Mouse (Mus musculus) lung, postnatal 0 days (tissue): ENCODE data around the gene Stat3. TPM values are rescaled to one million over a fixed set of nuclear protein-coding genes. Genes with fewer than 3 reads are reported as not detected.

ENCODE experiments used
- ATAC-seq: fragments of 200-750 bp; cut with Nextera tagmentation; 2 replicates; pipeline ENCODE4 v1.8.0; 2017; ENCODE audit warnings: moderate library complexity
- DNase-seq: peaks from one replicate; pipeline ENCODE4 v3.0.0-alpha.2; 2016; ENCODE audit warnings: low spot score
- H3K27ac ChIP-seq: fragments of 300-500 bp; sonication (generic); 2 replicates; pipeline ENCODE4 v1.5.1; 2014; ENCODE audit warnings: antibody characterized with exemption, mild to moderate bottlenecking, low read length, mixed read lengths
- H3K27me3 ChIP-seq: fragments of 300-500 bp; sonication (generic); replicated peaks from 2 replicates; pipeline ENCODE4 v1.6.1; 2014; ENCODE audit warnings: low read length, mixed read lengths; ENCODE audit not compliant: insufficient read depth
- H3K36me3 ChIP-seq: fragments of 300-500 bp; sonication (generic); 2 replicates; pipeline ENCODE4 v1.6.1; 2014; ENCODE audit warnings: low read length, mixed read lengths; ENCODE audit not compliant: insufficient read depth
- H3K4me1 ChIP-seq: fragments of 300-500 bp; sonication (generic); 2 replicates; pipeline ENCODE4 v1.6.1; 2014; ENCODE audit warnings: antibody characterized with exemption, low read depth, low read length, mixed read lengths; ENCODE audit not compliant: insufficient read depth
- H3K4me2 ChIP-seq: fragments of 300-500 bp; sonication (generic); replicated peaks from 2 replicates; pipeline ENCODE4 v1.6.1; 2014; ENCODE audit warnings: low read depth, mild to moderate bottlenecking, low read length, moderate library complexity, mixed read lengths
- H3K4me3 ChIP-seq: fragments of 300-500 bp; sonication (generic); 2 replicates; pipeline ENCODE4 v1.5.1; 2014; ENCODE audit warnings: low read depth, low read length
- H3K9ac ChIP-seq: fragments of 300-500 bp; sonication (generic); replicated peaks from 2 replicates; pipeline ENCODE4 v1.6.1; 2014; ENCODE audit warnings: low read depth, mild to moderate bottlenecking
- H3K9me3 ChIP-seq: fragments of 300-500 bp; sonication (generic); 2 replicates; pipeline ENCODE4 v1.6.1; 2016; ENCODE audit warnings: low read length, mixed read lengths
- CTCF ChIP-seq: IDR thresholded peaks from 2 replicates; pipeline ENCODE4 v1.5.1; 2016; ENCODE audit warnings: antibody characterized with exemption, mild to moderate bottlenecking
- EP300 ChIP-seq: IDR thresholded peaks from 2 replicates; pipeline ENCODE4 v1.6.1; 2016; ENCODE audit warnings: antibody characterized with exemption, mild to moderate bottlenecking, control low read depth
- WGBS: fragments of 180-500 bp; shearing (Covaris S2); extraction: QIAGEN DNeasy Blood & Tissue Kit; methylation state at CpG from one replicate; pipeline ENCODE4 v1.1.7; 2014; 5-methylcytosine and 5-hydroxymethylcytosine counted together
- polyA plus RNA-seq: library from polyadenylated mRNA; unstranded; fragments of >200 nt; fragmentation: Nextera tagmentation; extraction: Ambion mirVana; gene quantifications from 2 replicates; pipeline ENCODE4 v1.2.1, GENCODE M21; 2015

Gene Stat3
- polyA plus RNA-seq, 1 experiment from 2014 or later = 100 TPM

DNA sequence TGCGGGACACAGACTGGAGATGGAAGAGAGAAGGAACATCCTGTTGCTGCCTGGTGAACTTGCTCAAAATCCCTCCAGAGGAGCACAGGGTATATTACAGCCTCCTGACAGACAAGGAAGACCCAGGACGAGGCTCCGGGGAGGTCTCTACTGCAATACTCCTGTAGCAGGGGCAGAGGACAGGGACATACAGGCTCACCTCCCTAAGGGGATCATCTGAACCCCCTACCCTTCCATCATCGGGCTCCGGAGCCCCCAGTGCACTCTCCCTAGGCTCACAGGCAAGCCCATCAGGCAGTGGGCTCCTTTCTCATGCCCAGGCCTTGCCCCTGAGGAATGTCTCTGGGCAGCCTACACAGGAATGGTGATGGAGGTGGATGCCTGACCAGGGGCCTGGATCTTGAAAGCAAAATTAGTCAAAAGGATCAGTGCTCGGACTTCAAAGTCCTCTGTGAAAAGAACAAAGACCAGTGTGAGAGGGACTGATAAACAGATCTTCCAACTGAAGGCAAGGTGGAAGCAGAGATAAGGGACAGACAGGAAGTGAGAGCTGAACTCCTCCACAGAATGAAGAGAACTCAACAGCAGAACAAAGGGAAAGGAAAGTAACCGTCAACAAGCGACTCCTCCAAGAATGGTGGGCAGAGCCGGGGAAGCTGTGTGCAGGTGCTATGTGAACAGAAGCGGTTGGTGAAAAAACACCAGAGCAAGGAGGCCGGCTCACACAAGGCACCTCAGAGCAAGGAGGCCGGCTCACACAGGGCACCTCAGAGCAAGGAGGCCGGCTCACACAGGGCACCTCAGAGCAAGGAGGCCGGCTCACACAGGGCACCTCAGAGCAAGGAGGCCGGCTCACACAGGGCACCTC is 47.9 kb downstream of the Stat3 start:
- peak; percentile 14 for ATAC-seq

DNA sequence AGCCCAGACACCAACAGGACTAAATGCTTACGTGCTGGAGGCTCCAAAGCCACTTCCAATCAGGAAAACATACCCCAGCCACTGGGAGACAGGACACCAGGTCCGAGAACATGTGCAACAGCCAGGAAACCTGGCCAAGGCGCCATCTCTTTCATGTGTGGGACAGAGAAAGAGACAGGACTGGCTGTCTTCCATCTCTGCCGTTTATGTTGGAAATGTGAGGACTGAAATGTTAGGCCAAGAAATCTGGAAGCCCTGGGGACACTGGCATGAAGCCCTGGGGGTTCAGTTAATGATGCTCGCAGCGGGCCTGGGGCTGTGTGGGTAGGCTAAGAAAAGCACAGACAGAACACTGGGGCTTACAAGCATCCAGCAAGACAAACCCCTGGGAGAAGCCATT is 48.9 kb downstream of the Stat3 start:
- no peak overlapping the region for H3K9ac ChIP-seq
- ATAC-seq = no peak
- no peak overlapping the region for H3K27ac ChIP-seq
- TF ChIP-seq EP300 (no peak), CTCF (no peak)
- no peak for DNase-seq
- H3K27me3 ChIP-seq = no peaks in the 10 kb centered on the region
- no peak overlapping the region for H3K4me2 ChIP-seq
- WGBS = 68% methylated on average over 6 of the region's 6 CpGs
- H3K4me1 ChIP-seq = no peaks in the 10 kb centered on the region
- H3K9me3 ChIP-seq = no peaks in the 10 kb centered on the region
- peaks cover 51% of the 10 kb centered on the region for H3K36me3 ChIP-seq
- no peak overlapping the region for H3K4me3 ChIP-seq

More for the DNA sequence above, 47.9 kb downstream of the Stat3 start:
- peaks cover 55% of the 10 kb centered on the region; the same call in 1 of the 2 replicates for H3K36me3 ChIP-seq
- DNase-seq = peak; percentile 28
- no peak overlapping the region for H3K4me3 ChIP-seq
- no peak overlapping the region for H3K4me2 ChIP-seq
- H3K9ac ChIP-seq = no peak overlapping the region
- H3K27ac ChIP-seq = peak overlapping the region; percentile 14; the same call in 1 of the 2 replicates
- TF ChIP-seq CTCF (peak; percentile 43), EP300 (peak; percentile 70)
- H3K4me1 ChIP-seq = no peaks in the 10 kb centered on the region
- no peaks in the 10 kb centered on the region for H3K9me3 ChIP-seq
- 43% methylated on average over 15 of the region's 15 CpGs for WGBS
- H3K27me3 ChIP-seq = no peaks in the 10 kb centered on the region

DNA sequence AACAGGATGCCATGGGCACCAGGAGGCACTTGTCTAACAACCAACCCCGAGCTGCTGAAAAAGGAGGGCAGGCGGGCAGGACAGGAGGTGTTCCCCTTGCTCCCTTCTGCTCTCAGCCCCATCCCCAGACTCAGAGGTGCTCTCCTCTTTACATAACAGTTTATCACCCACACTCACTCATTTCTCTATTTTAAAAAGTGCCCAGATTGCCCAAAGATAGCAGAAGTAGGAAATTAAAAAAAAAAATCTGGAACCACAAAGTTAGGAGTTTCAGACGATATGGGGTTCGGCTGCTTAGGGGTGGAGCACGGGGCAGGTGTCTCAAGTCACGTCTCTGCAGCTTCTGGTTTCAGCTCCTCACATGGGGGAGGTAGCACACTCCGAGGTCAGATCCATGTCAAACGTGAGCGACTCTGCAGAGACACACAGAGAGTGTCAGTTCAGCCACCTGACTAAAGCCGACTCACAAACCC is 51.0 kb downstream of the Stat3 start:
- DNase-seq = no peak
- Histone ChIP-seq H3K4me1 (no peaks in the 10 kb centered on the region), H3K27me3 (no peaks in the 10 kb centered on the region), H3K9ac (no peak overlapping the region), H3K4me2 (no peak overlapping the region), H3K4me3 (no peak overlapping the region), H3K27ac (no peak overlapping the region), H3K36me3 (peaks cover 48% of the 10 kb centered on the region), H3K9me3 (no peaks in the 10 kb centered on the region)
- TF ChIP-seq CTCF (no peak), EP300 (no peak)
- no peak for ATAC-seq
- WGBS = 47% methylated on average over 10 of the region's 10 CpGs

DNA sequence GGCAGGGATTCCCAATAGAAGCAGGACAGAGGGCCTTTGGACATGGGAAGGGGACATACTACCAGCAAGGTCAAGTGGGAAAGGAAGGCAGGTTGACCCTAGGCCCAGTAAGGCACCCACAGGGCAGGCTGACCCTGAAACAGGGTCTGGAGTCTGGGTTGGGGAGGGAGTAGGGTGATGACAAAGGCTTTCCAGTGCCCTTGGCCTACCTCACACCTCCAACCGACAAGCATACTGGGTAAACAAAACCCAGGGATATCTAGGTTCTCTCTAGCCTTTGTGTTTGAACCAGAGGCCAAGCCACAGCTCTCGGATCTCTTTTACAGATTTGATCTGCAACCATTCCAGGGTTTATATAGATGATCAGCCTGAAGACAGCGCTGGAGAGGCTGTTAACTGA is 51.6 kb downstream of the Stat3 start:
- H3K36me3 ChIP-seq = peaks cover 43% of the 10 kb centered on the region

DNA sequence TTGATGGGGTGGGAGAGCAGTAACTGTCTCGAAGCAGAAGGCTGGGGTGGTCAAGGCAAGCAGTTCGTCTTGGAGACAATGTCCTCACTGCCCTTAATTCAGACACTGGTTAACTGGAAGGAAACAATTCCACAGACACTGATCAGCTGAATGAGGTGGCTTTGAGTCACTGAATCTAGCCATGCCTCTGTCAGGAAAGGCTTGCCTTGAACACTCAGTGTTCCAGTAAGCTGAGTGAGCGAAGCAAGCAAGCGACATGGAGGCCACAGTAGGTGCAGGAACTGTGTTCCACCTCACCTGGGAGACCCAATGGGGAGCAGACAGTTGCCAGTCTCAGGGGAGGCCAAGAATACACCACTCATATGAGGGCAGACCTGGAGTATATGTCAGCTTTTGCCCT is 52.1 kb downstream of the Stat3 start:
- TF ChIP-seq EP300 = no peak
- TF ChIP-seq CTCF = no peak
- no peaks in the 10 kb centered on the region for H3K27me3 ChIP-seq
- DNase-seq (no peak), ATAC-seq (no peak)
- H3K9me3 ChIP-seq = no peaks in the 10 kb centered on the region
- no peak overlapping the region for H3K4me2 ChIP-seq
- no peak overlapping the region for H3K27ac ChIP-seq
- WGBS = 86% methylated on average over 4 of the region's 4 CpGs
- peaks cover 43% of the 10 kb centered on the region for H3K36me3 ChIP-seq
- no peak overlapping the region for H3K9ac ChIP-seq
- H3K4me1 ChIP-seq = no peaks in the 10 kb centered on the region
- H3K4me3 ChIP-seq = no peak overlapping the region

More for the DNA sequence above, 51.6 kb downstream of the Stat3 start:
- no peak overlapping the region for H3K4me3 ChIP-seq
- ATAC-seq = no peak
- TF ChIP-seq EP300 = no peak
- no peak for TF ChIP-seq CTCF
- H3K27me3 ChIP-seq = no peaks in the 10 kb centered on the region
- no peaks in the 10 kb centered on the region for H3K9me3 ChIP-seq
- no peaks in the 10 kb centered on the region for H3K4me1 ChIP-seq
- no peak overlapping the region for H3K4me2 ChIP-seq
- no peak for DNase-seq
- WGBS = 57% methylated on average over 3 of the region's 3 CpGs
- no peak overlapping the region for H3K9ac ChIP-seq
- H3K27ac ChIP-seq = no peak overlapping the region

DNA sequence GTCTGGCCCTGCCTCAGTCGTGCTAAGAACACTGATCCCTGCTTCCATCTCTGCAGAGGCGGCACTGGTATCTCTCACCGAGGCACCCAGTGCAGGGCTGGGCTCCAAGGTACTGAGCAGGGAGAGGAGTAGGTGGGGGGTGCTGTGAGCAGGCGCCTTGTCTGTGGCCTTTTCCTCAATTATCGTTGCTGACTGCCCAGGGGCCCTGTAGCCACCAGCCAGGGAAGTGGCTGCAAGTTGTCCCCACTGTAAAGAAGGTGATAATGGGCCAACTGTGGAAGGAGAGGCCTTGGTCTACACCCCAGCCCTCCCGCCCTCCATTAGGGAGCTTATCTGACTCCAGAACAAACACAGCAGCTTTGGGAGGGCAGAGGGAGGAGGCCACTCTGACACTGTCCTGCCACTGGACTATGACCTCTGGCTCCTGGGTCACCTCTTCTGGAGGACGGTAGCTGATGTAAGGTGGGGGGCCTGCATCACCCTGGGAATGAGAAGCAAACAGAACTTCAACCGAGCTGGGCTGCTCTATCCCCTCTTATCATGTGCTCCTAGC is 53.1 kb downstream of the Stat3 start:
- Histone ChIP-seq H3K4me3 (no peak overlapping the region), H3K4me1 (no peaks in the 10 kb centered on the region), H3K4me2 (no peak overlapping the region), H3K9ac (no peak overlapping the region), H3K27ac (no peak overlapping the region), H3K36me3 (peaks cover 38% of the 10 kb centered on the region), H3K27me3 (no peaks in the 10 kb centered on the region), H3K9me3 (no peaks in the 10 kb centered on the region)
- ATAC-seq (no peak), DNase-seq (no peak)
- no peak for TF ChIP-seq EP300
- TF ChIP-seq CTCF = no peak
- 40% methylated on average over 8 of the region's 8 CpGs for WGBS
